Mouse (Mus musculus) midbrain, embryonic 14.5 days (tissue): ENCODE measurements around the gene Mgat4a. TPM values are rescaled to one million over a fixed set of nuclear protein-coding genes. Genes with fewer than 3 reads are reported as not detected.
"Not testable (repeated sequence)": the region's sequence is repeated elsewhere in the genome, so short reads cannot be mapped to it uniquely, and the experiment has no call there.

ENCODE experiments used
- ATAC-seq: fragments of 200-750 bp; cut with Nextera tagmentation; 2 replicates; pipeline ENCODE4 v1.8.0; 2017; ENCODE audit warnings: moderate number of reproducible peaks, moderate library complexity; ENCODE audit not compliant: low FRiP score, low TSS enrichment
- DNase-seq: peaks from one replicate; pipeline ENCODE4 v3.0.0-alpha.2; 2015
- H3K27ac ChIP-seq: fragments of 300-500 bp; sonication (generic); replicated peaks from 2 replicates; pipeline ENCODE4 v1.5.1; 2014; ENCODE audit warnings: mild to moderate bottlenecking, low read depth, low read length, moderate library complexity
- H3K27me3 ChIP-seq: fragments of 300-500 bp; sonication (generic); 2 replicates; pipeline ENCODE4 v1.6.1; 2014; ENCODE audit warnings: low read length, control low read depth, mixed read lengths; ENCODE audit not compliant: control insufficient read depth, insufficient read depth
- H3K36me3 ChIP-seq: fragments of 300-500 bp; sonication (generic); 2 replicates; pipeline ENCODE4 v1.6.1; 2014; ENCODE audit warnings: low read length, control low read depth; ENCODE audit not compliant: control insufficient read depth, insufficient read depth
- H3K4me1 ChIP-seq: fragments of 300-500 bp; sonication (generic); 2 replicates; pipeline ENCODE4 v1.6.1; 2014; ENCODE audit warnings: mild to moderate bottlenecking, antibody characterized with exemption, low read length, control low read depth; ENCODE audit not compliant: control insufficient read depth, insufficient read depth
- H3K4me2 ChIP-seq: fragments of 300-500 bp; sonication (generic); 2 replicates; pipeline ENCODE4 v1.6.1; 2014; ENCODE audit warnings: mild to moderate bottlenecking, low read length, moderate library complexity
- H3K4me3 ChIP-seq: fragments of 300-500 bp; sonication (generic); replicated peaks from 2 replicates; pipeline ENCODE4 v1.5.1; 2014; ENCODE audit warnings: low read depth, low read length
- H3K9ac ChIP-seq: fragments of 300-500 bp; sonication (generic); replicated peaks from 2 replicates; pipeline ENCODE4 v1.6.1; 2014; ENCODE audit warnings: mild to moderate bottlenecking, low read length, moderate library complexity
- H3K9me3 ChIP-seq: fragments of 300-500 bp; sonication (generic); 2 replicates; pipeline ENCODE4 v1.6.1; 2016; ENCODE audit warnings: low read length, control low read depth, mixed read lengths; ENCODE audit not compliant: control insufficient read depth
- WGBS: fragments of 180-500 bp; shearing (Covaris S2); extraction: QIAGEN DNeasy Blood & Tissue Kit; methylation state at CpG from one replicate; pipeline ENCODE4 v1.1.7; 2014; 5-methylcytosine and 5-hydroxymethylcytosine counted together
- polyA plus RNA-seq: library from polyadenylated mRNA; unstranded; fragments of >200 nt; fragmentation: Nextera tagmentation; extraction: Ambion mirVana; gene quantifications from 2 replicates; pipeline ENCODE4 v1.2.1, GENCODE M21; 2014

Gene Mgat4a
- polyA plus RNA-seq, 1 experiment from 2014 or later = 11.6 TPM

GRCm38 (mm10) chr1:37505348-37505730, 35.5 kb downstream of the Mgat4a start:
- Histone ChIP-seq H3K4me2 (no peak overlapping the region), H3K36me3 (no peaks in the 10 kb centered on the region), H3K9ac (no peak overlapping the region), H3K4me3 (no peak overlapping the region), H3K27ac (no peak overlapping the region), H3K9me3 (peaks cover 7% of the 10 kb centered on the region; the same call in 1 of the 2 replicates), H3K27me3 (peaks cover 15% of the 10 kb centered on the region; the same call in 1 of the 2 replicates), H3K4me1 (no peaks in the 10 kb centered on the region)
- WGBS = 96% methylated on average over 9 of the region's 9 CpGs
- ATAC-seq (no peak), DNase-seq (no peak)

- Histone ChIP-seq H3K36me3 (no peaks in the 10 kb centered on the region), H3K27me3 (peaks cover 19% of the 10 kb centered on the region), H3K9ac (no peak overlapping the region), H3K4me2 (no peak overlapping the region), H3K4me1 (no peaks in the 10 kb centered on the region), H3K4me3 (no peak overlapping the region), H3K27ac (no peak overlapping the region), H3K9me3 (peaks cover 7% of the 10 kb centered on the region; the same call in 1 of the 2 replicates)
- no peak for DNase-seq
- no peak for ATAC-seq
- WGBS = 83% methylated on average over 10 of the region's 10 CpGs
Observed at GRCm38 (mm10) chr1:37504716-37505347, 36.0 kb downstream of the Mgat4a start.

DNA sequence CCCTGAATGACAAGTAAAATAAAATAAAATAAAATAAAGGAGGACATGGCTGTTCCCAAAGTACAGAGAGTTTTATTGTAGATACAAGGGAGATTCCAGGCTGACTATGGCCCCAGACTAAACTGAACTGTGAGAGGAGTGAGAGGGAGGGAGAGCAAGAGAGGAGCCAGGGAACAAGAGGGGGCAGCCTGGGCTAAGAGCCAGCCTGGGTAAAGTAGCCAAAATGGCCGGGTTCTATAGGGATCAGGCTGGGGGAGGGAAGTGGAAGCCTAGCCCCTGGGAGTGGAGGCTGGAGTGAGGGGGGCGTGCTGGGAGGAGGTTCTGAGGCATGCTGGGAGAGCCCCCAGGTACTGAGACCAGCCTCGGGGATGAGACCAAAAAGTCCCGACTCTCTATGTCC, 37.2 kb downstream of the Mgat4a start:
- no peak overlapping the region for H3K9ac ChIP-seq
- no peak overlapping the region for H3K4me2 ChIP-seq
- ATAC-seq (no peak), DNase-seq (no peak)
- peaks cover 4% of the 10 kb centered on the region for H3K4me1 ChIP-seq
- H3K27me3 ChIP-seq = peaks cover 21% of the 10 kb centered on the region
- peaks cover 7% of the 10 kb centered on the region; the same call in 1 of the 2 replicates for H3K9me3 ChIP-seq
- 83% methylated on average over 4 of the region's 4 CpGs for WGBS
- no peaks in the 10 kb centered on the region for H3K36me3 ChIP-seq
- no peak overlapping the region for H3K4me3 ChIP-seq
- no peak overlapping the region for H3K27ac ChIP-seq

GRCm38 (mm10) chr1:37502354-37502753, 38.5 kb downstream of the Mgat4a start:
- Histone ChIP-seq H3K36me3 (no peaks in the 10 kb centered on the region), H3K27ac (no peak overlapping the region), H3K4me1 (peaks cover 4% of the 10 kb centered on the region), H3K27me3 (peaks cover 27% of the 10 kb centered on the region), H3K9me3 (peaks cover 7% of the 10 kb centered on the region; the same call in 1 of the 2 replicates), H3K4me2 (no peak overlapping the region), H3K4me3 (no peak overlapping the region), H3K9ac (no peak overlapping the region)
- DNase-seq = no peak
- ATAC-seq = no peak
- WGBS = 90% methylated on average over 9 of the region's 9 CpGs

GRCm38 (mm10) chr1:37500723-37501122, 40.1 kb downstream of the Mgat4a start:
- Histone ChIP-seq H3K9me3 (no peaks in the 10 kb centered on the region), H3K9ac (no peak overlapping the region), H3K27ac (no peak overlapping the region), H3K36me3 (no peaks in the 10 kb centered on the region), H3K4me2 (no peak overlapping the region), H3K27me3 (peaks cover 34% of the 10 kb centered on the region), H3K4me3 (no peak overlapping the region), H3K4me1 (peaks cover 4% of the 10 kb centered on the region)
- DNase-seq (no peak), ATAC-seq (no peak)
- WGBS = 67% methylated on average over 8 of the region's 8 CpGs

DNA sequence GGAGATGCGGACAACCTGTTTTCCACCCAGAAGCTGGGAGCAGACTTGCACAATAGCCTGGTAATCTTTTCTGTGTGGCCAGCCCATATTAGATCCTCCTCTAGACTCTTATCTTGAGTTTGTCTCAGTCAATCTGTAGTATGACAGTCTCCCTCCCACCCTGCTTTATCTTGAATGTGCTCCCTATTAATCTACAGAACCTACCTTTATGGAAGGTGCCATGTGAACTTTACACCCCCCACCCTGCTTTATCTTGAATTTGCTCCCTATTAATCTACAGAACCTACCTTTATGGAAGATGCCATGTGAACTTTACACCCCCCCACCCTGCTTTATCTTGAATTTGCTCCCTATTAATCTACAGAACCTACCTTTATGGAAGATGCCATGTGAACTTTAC, 41.4 kb downstream of the Mgat4a start:
- peak overlapping the region; percentile 15; the same call in 1 of the 2 replicates for H3K4me2 ChIP-seq

GRCm38 (mm10) chr1:37498911-37499310, 41.9 kb downstream of the Mgat4a start:
- no peak overlapping the region for H3K27ac ChIP-seq
- no peak overlapping the region for H3K4me3 ChIP-seq
- 22% methylated on average over 10 of the region's 10 CpGs for WGBS
- H3K27me3 ChIP-seq = peaks cover 34% of the 10 kb centered on the region
- no peak overlapping the region for H3K9ac ChIP-seq
- no peaks in the 10 kb centered on the region for H3K36me3 ChIP-seq
- peak overlapping the region; percentile 15 for H3K4me2 ChIP-seq
- no peak for ATAC-seq
- H3K9me3 ChIP-seq = no peaks in the 10 kb centered on the region
- peaks cover 4% of the 10 kb centered on the region for H3K4me1 ChIP-seq
- peak; percentile 47 for DNase-seq

More for the DNA sequence above, 41.4 kb downstream of the Mgat4a start:
- WGBS = 19% methylated on average over 1 of the region's 1 CpGs
- H3K9me3 ChIP-seq, H3K27ac ChIP-seq, DNase-seq, H3K4me3 ChIP-seq, H3K9ac ChIP-seq, ATAC-seq, H3K36me3 ChIP-seq, H3K4me1 ChIP-seq: not testable (repeated sequence)
- H3K27me3 ChIP-seq = peaks cover 34% of the 10 kb centered on the region

DNA sequence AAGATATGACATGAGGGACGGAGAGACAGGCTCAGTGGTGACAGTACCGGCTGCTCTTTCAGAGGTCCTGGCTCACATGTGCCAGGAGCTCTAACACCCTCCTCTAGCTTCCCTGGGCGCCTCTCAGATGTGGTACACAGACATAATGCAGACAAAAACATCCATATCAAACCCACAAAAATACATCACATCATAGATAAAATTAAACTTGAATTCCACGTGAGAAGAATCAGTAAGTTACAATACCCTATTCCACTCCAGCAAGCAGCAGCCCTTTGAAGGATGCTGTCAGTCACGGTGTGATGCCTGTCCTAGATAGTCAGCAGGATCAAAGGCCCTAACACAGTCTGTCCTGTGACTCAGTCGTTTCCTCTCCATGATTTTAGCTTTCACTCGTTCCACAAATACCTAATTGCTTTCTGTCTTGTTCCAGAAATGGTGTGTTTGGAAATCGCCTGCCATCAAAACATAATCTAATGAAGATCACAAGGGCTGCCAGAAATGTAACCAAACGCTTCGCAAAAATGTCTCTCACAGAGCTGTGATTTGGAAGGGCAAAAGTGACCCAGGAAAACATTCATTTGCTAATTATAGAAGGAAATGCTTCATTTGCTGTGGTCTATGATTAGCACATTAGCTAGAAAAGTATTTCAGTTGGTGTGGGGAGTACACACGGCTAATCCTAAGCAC, 44.1 kb downstream of the Mgat4a start:
- WGBS = 46% methylated on average over 11 of the region's 11 CpGs
- Histone ChIP-seq H3K9ac (no peak overlapping the region), H3K9me3 (no peaks in the 10 kb centered on the region), H3K4me3 (no peak overlapping the region), H3K4me1 (peaks cover 4% of the 10 kb centered on the region), H3K36me3 (no peaks in the 10 kb centered on the region), H3K27me3 (peaks cover 30% of the 10 kb centered on the region), H3K27ac (no peak overlapping the region), H3K4me2 (no peak overlapping the region)
- no peak for ATAC-seq
- DNase-seq = peak; percentile 17
